Mouse (Mus musculus) layer of hippocampus, adult 18-20 months (tissue): ENCODE results near the gene Atp6v1b1. TPM values are rescaled to one million over a fixed set of nuclear protein-coding genes. Genes with fewer than 3 reads are reported as not detected.
"Not testable (repeated sequence)": the region's sequence is repeated elsewhere in the genome, so short reads cannot be mapped to it uniquely, and the experiment has no call there.

ENCODE experiments used
- DNase-seq, 2 experiments: peaks; one replicate each; pipeline ENCODE4 v3.0.0; 2022; ENCODE audit warnings: low spot score in 2 of 2
- total RNA-seq, 2 experiments: library from RNA; stranded (reverse); gene quantifications; 2 replicates each; pipeline ENCODE4 v1.2.3; 2021

Atp6v1b1 gene
- total RNA-seq, 2 experiments from 2014 or later = 0.20 to 0.37 TPM

- DNase-seq = no peak
Observed at GRCm38 (mm10) chr6:83774781-83775563, 32.2 kb downstream of the Atp6v1b1 start.

GRCm38 (mm10) chr6:83775638-83776293 lies 33.0 kb downstream of the Atp6v1b1 start, which contains the start of gene Tex261:
TSS of gene Tex261 (minus strand) at chr6:83775813.
- DNase-seq = peak; percentile 90 to 93

- no peak for DNase-seq
Observed at GRCm38 (mm10) chr6:83778306-83778705, 35.5 kb downstream of the Atp6v1b1 start.

GRCm38 (mm10) chr6:83779026-83779425 lies 36.2 kb downstream of the Atp6v1b1 start:
- peak in 1 of 2 experiments; percentile 64 for DNase-seq

DNA sequence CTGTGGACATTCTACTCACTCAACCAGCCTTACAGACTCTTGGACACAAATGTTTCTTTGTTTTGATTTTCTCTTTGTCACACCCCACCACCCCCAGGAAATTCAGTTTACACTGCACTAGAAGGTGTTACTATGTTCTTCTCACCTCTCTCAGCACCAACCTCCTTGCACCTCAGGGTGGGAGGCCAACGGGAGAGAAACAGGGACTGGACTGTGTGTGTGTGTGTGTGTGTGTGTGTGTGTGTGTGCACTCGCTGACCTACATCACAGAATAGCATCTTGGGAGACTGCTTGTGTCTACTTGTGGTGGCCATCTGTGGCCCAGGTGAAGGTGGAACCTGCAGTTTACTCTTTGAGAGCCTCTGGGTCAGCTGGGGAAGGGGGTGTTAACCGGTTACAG lies 43.6 kb downstream of the Atp6v1b1 start:
- no peak for DNase-seq

- no peak for DNase-seq
Observed at GRCm38 (mm10) chr6:83788554-83788953, 45.8 kb downstream of the Atp6v1b1 start.

DNA sequence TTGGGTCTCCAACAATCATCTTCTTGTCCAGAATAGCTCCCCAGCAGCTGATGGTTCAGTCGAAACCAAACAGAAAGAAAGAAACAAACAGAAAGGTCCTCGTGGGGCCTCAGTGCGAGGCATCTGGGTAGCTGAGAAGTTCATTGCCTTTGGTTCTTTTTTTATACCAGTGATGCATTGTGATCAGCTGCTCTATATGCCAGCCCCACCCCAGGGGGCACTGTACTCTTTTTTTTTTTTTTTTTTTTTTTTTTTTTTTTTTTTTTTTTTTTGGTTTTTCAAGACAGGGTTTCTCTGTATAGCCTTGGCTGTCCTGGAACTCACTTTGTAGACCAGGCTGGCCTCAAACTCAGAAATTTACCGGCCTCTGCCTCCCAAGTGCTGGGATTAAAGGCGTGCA lies 47.7 kb downstream of the Atp6v1b1 start:
- not testable (repeated sequence) for DNase-seq

GRCm38 (mm10) chr6:83791251-83791890 lies 48.6 kb downstream of the Atp6v1b1 start:
- DNase-seq = no peak

DNA sequence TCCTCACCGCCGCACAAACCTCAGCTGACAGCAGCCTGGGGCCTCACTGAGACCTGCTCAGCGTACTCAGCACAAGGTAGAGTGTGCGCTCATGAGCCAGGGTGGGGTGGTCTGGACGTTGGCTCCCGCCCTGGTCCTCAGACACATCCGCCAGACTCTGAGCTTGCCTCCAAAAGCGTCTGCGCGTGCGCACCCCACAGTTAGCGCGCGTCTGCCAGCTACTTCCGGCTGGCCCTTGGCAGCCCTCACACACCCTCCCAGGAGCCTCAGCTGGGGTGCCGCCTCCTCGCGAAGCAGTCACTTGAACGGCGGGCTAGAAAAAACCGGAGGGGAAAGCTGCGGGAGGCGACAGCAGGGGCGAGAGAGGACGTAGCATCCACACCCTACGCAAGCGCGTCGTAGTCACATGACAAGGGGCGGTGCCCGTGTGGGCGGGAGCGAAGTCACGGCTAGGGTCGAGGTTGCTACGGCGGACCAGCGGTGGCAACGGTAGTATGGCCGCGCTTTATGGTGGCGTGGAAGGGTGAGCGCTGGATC lies 52.0 kb downstream of the Atp6v1b1 start, which contains the start of gene Nagk:
Gene Nagk (plus strand): TSS at position 223 of the 537 bp plus-strand sequence.
- peak; percentile 90 to 93 for DNase-seq

- no peak for DNase-seq
Observed at GRCm38 (mm10) chr6:83795492-83795900, 52.7 kb downstream of the Atp6v1b1 start.

DNA sequence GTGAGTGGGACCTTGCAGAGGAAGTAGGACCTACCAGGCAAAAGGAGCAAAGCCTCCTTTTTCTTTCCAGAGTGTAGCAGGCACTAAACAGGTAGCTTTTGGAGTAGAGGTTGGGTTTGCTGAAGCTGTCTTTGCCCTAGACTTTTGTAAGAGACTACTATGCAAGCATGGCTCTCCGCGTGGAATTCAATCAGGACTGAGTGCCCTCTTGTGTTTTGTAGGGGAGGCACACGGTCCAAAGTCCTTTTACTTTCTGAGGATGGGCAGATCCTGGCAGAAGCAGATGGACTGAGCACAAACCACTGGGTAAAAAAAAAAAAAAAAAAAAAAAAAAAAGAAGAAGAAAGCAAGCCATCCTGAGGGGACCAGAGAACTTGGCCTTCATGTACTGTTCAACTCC lies 53.9 kb downstream of the Atp6v1b1 start:
- no peak for DNase-seq

DNA sequence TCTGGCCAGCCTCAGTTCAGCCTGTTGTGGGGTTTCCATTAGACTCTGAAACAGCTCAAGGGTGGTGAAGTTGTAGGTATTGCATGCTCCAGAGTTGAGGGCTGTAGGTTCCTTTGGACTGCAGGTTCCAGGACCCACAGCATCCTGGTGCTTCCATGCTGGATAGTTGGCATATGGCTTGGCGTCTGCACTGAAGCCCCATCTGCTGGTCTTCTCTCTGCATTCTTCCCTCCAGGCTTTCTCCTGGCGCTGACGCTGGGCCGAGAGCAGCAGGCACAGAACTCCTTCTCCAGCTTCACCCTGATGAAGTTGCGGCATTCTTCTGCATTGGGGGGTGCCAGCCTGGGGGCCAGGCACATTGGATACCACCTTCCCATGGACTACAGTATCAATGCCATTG lies 59.2 kb downstream of the Atp6v1b1 start:
- peak in 1 of 2 experiments; percentile 54 for DNase-seq

DNA sequence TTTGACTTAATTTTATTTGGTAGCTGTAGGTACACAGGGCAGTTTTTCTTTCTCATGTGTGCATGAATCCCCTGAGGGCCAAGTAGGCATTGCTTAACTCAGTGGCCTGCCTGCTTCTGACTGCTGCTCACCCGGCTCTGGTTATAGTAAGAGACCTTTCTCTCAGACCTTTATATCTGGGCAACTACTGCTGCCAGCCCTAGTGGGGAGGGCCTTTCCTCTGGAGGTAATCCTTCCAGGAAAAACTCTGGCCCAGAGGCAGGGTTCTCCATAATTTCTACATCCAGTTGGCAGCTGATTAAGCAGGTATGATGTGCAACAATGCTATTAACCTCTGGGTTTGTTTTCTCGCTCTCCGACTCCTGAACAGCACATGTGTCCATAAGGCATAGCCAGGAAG lies 60.1 kb downstream of the Atp6v1b1 start:
- DNase-seq = no peak

Other genes starting within 250 kb of the Atp6v1b1 start
- gene Dguok, start 236.0 kb upstream of the Atp6v1b1 start, total RNA-seq = 10 to 100 TPM; 28.2 to 33.3 TPM
- gene Actg2, start 206.7 kb upstream of the Atp6v1b1 start, total RNA-seq = not detected
- gene Stambp, start 170.3 kb upstream of the Atp6v1b1 start, total RNA-seq = 10 to 100 TPM; 35.4 to 36.4 TPM
- not detected for gene Clec4f, start 86.8 kb upstream of the Atp6v1b1 start, total RNA-seq
- gene Cd207, start 65.1 kb upstream of the Atp6v1b1 start, total RNA-seq = not detected
- not detected for gene Vax2, start 31.7 kb upstream of the Atp6v1b1 start, total RNA-seq
- gene Ankrd53, start 19.7 kb downstream of the Atp6v1b1 start, total RNA-seq = not detected
- 10 to 100 TPM; 46.8 to 49.1 TPM for gene Tex261, start 32.8 kb downstream of the Atp6v1b1 start, total RNA-seq
- gene Nagk, start 52.0 kb downstream of the Atp6v1b1 start, total RNA-seq = 10 to 100 TPM; 46.1 to 51.0 TPM
- 10 to 100 TPM; 62.2 to 64.0 TPM for gene Paip2b, start 88.8 kb downstream of the Atp6v1b1 start, total RNA-seq
- gene Zfp638, start 124.1 kb downstream of the Atp6v1b1 start, total RNA-seq = 100 to 1,000 TPM; 134 to 139 TPM